Mouse (Mus musculus) T-helper 2 cell (primary cell): Measurements from ENCODE around the gene Gm17949.

Experiments
- in situ Hi-C: fragments of 300-600 bp; cut with MboI, MseI; formaldehyde crosslinking; loops from one replicate; pipeline ENCODE4 v1.15.1; 2025; ENCODE audit warnings: high pct_unique_total_duplicates

The Gm17949 gene

GRCm38 (mm10) chr17:56990115-56990746 is 21.0 kb upstream of the Gm17949 start, which contains the start of gene Clpp:
TSS of gene Clpp (plus strand) at chr17:56990305.
- in situ Hi-C loops = no loop called here

- in situ Hi-C loops = no loop called here
Measured at GRCm38 (mm10) chr17:56990966-56991365, 20.3 kb upstream of the Gm17949 start.

- in situ Hi-C loops = loop anchor here (5.0 kb wide), 2 partner anchors 37 to 337 kb away; partner anchors contain the start of gene Khsrp
Measured at GRCm38 (mm10) chr17:56995046-56995445, 16.2 kb upstream of the Gm17949 start.

- in situ Hi-C loops = loop anchor here (5.0 kb wide), 2 partner anchors 36 to 336 kb away; partner anchors contain the start of gene Khsrp
Measured at GRCm38 (mm10) chr17:56996506-56996905, 14.8 kb upstream of the Gm17949 start.

- in situ Hi-C loops = loop anchor here (5.0 kb wide), 2 partner anchors 35 to 335 kb away; partner anchors contain the start of gene Khsrp
Measured at GRCm38 (mm10) chr17:56997029-56997667, 14.1 kb upstream of the Gm17949 start, which contains the start of gene Alkbh7. TSS of gene Alkbh7 (plus strand) at chr17:56997339.

- in situ Hi-C loops = loop anchor here (5.0 kb wide), 2 partner anchors 33 to 333 kb away; partner anchors contain the start of gene Khsrp
Measured at GRCm38 (mm10) chr17:56999414-56999813, 11.9 kb upstream of the Gm17949 start.

GRCm38 (mm10) chr17:56999968-57000609 is 11.2 kb upstream of the Gm17949 start, which contains the start of gene Pspn:
TSS of gene Pspn (minus strand) at chr17:57000018.
- in situ Hi-C loops = loop anchor here (5.0 kb wide), 2 partner anchors 32 to 332 kb away; partner anchors contain the start of gene Khsrp

- in situ Hi-C loops = no loop called here
Measured at GRCm38 (mm10) chr17:57001228-57001627, 10.0 kb upstream of the Gm17949 start.

- in situ Hi-C loops = no loop called here
Measured at GRCm38 (mm10) chr17:57003994-57004393, 7.3 kb upstream of the Gm17949 start.

GRCm38 (mm10) chr17:57007137-57007905 is 3.9 kb upstream of the Gm17949 start:
- in situ Hi-C loops = no loop called here

GRCm38 (mm10) chr17:57010911-57011235 is 396 bp upstream of the Gm17949 start:
- in situ Hi-C loops = no loop called here

GRCm38 (mm10) chr17:57012245-57012795 is 1.1 kb downstream of the Gm17949 start:
- in situ Hi-C loops = no loop called here

GRCm38 (mm10) chr17:57019693-57020092 is 8.4 kb downstream of the Gm17949 start:
- in situ Hi-C loops = no loop called here

- in situ Hi-C loops = no loop called here
Measured at GRCm38 (mm10) chr17:57020960-57021359, 9.7 kb downstream of the Gm17949 start.

GRCm38 (mm10) chr17:57027471-57027870 is 16.2 kb downstream of the Gm17949 start:
- in situ Hi-C loops = no loop called here

GRCm38 (mm10) chr17:57029691-57030090 is 18.4 kb downstream of the Gm17949 start:
- in situ Hi-C loops = loop anchor here (5.0 kb wide), 1 partner anchor 32 kb away; the partner anchor contains the start of gene Alkbh7

GRCm38 (mm10) chr17:57030931-57031660 is 19.8 kb downstream of the Gm17949 start, which contains the start of gene Khsrp:
TSS of gene Khsrp (minus strand) at chr17:57031522.
- in situ Hi-C loops = loop anchor here (5.0 kb wide), 1 partner anchor 34 kb away; the partner anchor contains the start of gene Alkbh7

GRCm38 (mm10) chr17:57031661-57032420 is 20.6 kb downstream of the Gm17949 start:
- in situ Hi-C loops = loop anchor here (5.0 kb wide), 1 partner anchor 35 kb away; the partner anchor contains the start of gene Alkbh7

- in situ Hi-C loops = loop anchor here (5.0 kb wide), 1 partner anchor 36 kb away; the partner anchor contains the start of gene Alkbh7
Measured at GRCm38 (mm10) chr17:57032854-57033253, 21.6 kb downstream of the Gm17949 start.
